Mouse (Mus musculus) left cerebral cortex, postnatal 36 days (tissue): ENCODE data around the gene Cacna2d2. TPM values are rescaled to one million over a fixed set of nuclear protein-coding genes. Genes with fewer than 3 reads are reported as not detected.

Experiments
- DNase-seq, 2 experiments: peaks; one replicate each; pipeline ENCODE4 v3.0.0; 2021 to 2022; ENCODE audit warnings: low spot score in 2 of 2, mixed read lengths in 1 of 2
- intact Hi-C: fragments of 180-260 bp; cut with DNase I; formaldehyde crosslinking; loops from one replicate; pipeline ENCODE4 v1.15.1; 2025
- total RNA-seq, 2 experiments: library from RNA; stranded (reverse); gene quantifications; 2 replicates each; pipeline ENCODE4 v1.2.3; 2021

The Cacna2d2 gene
- 10 to 100 TPM; 23.0 to 38.4 TPM for total RNA-seq

DNA sequence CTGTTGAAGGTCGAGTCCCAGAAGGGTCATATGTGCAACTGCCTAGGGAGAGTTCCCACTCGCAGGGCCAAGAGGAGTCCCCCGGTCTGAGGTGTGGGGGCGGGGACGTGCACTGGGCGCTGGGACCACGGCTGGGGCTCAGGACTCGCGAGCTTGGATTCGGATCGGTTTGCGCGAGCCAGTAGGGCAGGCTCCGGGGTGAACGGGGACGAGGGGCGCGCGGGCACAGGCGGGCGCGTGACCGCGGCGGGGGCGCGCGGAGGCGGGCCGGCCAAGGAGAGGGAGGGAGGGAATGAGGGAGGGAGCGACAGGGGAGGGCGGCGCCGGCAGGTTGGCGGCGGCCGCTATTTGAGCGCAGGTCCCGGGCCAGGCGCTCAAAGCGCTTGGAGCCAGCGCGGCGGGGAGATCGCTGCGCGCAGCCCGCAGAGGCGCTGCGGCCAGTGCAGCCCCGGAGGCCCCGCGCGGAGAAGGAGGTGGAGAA lies at the start of gene Cacna2d2:
Cacna2d2 (plus strand) TSS at position 122 of the 481 bp plus-strand sequence.
- intact Hi-C loops: no loop called here
- peak; percentile 31 to 36 for DNase-seq

DNA sequence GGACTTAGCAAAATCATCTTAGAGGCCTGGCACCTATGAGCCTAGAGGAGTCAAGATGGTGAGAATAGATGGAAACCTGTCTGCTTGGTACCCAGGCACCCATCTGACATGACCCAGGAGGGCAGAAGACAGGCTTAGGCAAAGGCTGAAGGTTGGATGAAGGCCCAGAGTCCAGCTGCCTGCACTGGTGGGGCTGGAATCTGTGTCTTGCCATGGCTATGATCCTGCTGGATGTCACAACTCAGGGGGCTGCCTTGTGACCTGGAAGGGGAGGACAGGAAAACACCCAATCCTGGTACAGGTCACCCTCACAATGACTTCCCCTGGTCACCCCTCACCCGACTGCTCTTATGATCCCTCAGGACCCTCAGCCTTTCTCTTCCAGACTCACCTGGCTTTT lies 44.6 kb upstream of the Cacna2d2 start:
- DNase-seq: no peak
- intact Hi-C loops: no loop called here

DNA sequence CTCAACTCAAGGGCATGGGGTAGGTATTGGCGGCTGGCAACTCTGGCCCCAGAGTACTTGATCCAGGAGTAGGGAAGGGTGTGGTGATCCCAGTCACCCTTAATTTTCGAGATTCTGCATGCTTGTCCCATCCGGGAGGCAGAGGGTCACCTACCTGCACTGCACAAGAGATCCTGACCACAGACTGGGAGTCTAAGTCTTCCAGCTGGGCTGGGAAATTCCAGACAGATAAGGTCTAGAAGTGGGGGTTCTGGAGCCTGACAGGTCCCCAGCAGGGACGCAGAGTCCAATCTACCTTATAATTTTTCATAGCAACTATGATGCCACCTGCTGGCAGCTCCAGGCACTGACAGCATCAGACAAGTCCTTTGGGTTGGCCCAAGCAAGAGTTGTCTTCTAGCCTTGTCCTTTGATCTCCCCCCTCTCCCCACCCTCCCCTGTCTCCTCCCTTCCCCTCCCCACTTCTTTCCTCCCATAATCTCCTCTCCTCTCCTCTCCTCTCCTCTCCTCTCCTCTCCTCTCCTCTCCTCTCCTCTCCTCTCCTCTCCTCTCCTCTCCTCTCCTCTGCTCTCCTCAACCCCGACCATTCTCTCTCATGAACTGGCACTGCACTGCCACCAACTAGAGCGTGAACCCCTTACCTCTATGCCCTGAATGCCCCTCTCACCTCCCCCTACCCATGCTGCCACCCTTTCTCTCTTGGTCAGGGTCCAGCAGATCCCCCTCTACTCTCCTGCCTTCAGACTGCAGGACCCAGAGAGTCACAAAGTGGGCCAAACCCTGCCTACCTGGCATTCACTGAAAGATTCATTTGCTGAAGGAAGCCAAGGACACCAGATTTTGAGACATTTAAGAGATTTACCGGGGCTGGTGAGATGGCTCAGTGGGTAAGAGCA lies 43.3 kb upstream of the Cacna2d2 start:
- DNase-seq: peak in 1 of 2 experiments; percentile 47
- intact Hi-C loops: no loop called here

DNA sequence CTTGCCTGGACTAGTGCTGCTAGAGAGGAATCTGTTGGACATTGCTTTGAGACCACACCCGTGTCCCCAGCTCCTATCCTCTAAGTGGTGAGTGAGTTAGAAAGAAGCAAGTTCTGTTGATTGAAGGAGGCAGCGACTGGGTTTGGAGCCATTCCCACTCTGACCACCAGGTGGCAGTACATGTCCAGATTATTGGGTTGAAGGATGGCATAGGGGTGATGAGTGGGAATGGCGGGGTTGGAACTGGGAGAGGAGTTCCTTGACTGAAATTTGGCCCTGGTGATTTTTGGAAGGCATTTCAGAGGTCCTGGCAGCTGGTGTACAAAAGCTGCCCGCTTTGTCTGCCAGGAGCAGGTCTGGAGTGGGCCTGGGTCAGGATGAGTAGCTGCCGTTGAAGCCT lies 41.8 kb upstream of the Cacna2d2 start:
- peak; percentile 61 to 77 for DNase-seq
- intact Hi-C loops: loop anchor here (1.0 kb wide), 2 partner anchors 63 to 157 kb away; no protein-coding TSS in a partner anchor

DNA sequence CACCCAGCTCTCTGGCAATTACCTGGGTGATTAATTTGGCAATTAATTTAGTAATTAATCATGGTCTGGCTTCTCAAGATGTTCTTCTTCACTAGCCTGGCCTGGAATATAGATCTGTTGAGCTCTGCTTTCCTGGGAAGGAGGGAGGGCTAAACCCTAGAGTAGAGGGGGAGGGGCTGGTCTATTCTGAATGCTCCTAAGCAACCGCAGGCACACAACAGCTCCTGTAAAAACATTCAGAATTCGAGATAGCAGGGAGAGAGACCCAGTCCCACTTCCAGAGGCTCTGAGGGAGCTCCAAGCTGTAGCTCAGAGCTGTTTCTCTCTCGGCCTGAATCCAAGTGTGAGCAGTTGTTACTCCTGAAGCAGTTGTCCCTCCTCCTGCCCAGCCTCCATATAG lies 38.4 kb upstream of the Cacna2d2 start:
- no peak for DNase-seq
- intact Hi-C loops: no loop called here

DNA sequence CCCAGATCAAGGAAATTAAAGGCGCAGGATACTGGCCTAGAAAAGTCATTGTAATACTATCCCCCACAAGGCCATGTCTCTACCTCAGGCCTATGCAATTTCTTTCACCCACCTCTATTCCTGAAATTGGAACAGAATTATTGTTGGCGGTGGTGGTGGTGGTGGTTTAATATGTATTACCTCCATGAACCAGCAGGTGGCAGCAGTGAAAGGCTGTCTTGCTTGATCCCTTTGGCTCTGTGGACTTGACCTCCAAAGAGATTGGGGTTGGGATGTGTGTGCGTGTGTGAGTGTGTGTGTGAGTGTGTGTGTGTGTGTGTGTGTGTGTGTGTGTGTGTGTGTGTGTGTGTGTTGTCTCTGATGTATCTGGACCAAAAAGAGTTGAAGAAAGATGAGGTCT lies 32.8 kb upstream of the Cacna2d2 start:
- DNase-seq: peak in 1 of 2 experiments; percentile 28
- intact Hi-C loops: loop anchor here (2.0 to 5.0 kb wide), 2 partner anchors 96 to 148 kb away; no protein-coding TSS in a partner anchor

DNA sequence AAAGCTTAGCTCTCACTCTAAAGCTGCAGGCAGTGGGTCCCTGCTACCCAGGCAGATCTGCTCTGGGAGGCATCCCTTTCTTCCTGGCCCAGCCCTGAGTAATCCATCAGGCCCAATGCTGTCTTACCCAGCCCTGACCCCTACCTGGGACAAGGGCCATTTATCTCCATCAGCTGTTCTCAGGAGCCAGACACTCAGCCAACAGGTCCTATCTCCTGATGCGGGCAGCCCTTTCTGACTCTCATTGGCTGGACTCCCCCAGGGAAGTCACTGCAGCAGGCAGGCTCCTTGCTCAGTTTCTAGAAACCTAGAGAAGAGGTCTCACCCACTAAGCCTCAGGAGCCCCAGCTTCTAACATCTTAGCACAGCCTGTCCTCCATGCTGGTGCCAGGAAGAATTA lies 31.1 kb upstream of the Cacna2d2 start:
- no peak for DNase-seq
- intact Hi-C loops: loop anchor here (5.0 kb wide), 1 partner anchor 94 kb away; no protein-coding TSS in a partner anchor

DNA sequence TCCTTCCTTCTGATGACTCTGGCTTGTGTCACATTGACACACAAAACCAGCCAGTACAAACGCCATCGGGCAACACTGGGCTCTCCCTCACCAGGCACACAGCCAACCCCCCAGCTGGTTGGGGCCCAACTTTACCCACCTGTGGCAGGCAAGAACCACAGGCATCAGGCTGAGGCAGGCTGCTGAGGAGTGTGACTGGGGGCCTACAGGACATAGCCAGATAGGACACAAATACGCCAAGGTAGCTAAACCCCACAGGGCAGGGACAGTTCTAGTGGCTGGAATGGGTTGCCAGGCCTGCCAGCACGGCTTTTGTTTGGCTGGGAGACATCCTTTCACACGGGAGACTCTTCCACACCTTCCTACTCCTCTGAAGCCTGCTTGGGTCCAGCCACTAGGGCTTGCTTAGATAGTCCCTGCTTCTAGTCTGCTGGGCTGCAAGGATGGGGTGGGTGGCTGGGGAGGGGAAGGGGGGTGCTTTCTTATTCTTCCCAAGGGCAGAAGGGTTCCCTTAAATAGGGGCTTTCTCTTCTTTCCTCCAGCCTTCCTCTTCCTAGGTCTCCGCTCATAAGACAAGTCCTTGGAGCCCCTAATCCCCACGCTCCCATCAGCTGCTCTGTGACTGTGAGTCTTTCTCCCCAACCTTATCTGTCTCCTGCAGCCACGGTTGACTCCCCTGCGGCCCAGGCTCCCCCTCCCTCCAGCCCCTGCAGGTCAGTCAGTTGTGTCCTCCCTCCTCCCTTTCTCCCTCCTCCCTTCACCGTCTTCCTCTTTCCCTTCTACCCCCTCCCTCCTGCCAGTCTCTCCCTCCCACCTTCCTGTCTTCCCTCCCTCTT lies 29.9 kb upstream of the Cacna2d2 start:
- no peak for DNase-seq
- intact Hi-C loops: loop anchor here (5.0 kb wide), 1 partner anchor 93 kb away; no protein-coding TSS in a partner anchor

DNA sequence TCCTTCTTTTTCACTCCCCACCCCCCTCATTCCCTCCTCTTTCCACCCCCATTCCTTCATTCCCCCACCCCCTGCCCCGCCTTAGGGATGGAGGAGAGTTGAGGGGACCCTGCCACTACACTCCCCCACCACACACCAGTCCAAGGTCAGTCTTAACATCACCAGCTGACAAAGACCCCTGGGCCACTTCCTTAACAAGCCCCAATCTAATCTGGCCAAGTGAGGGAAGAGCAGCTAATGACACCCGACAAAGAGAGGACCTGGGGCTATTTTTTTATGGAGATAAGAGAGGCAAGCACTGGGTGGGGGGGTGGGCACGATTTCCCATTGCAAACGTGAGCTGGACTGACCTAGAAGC lies 29.3 kb upstream of the Cacna2d2 start:
- intact Hi-C loops: no loop called here
- DNase-seq: no peak

DNA sequence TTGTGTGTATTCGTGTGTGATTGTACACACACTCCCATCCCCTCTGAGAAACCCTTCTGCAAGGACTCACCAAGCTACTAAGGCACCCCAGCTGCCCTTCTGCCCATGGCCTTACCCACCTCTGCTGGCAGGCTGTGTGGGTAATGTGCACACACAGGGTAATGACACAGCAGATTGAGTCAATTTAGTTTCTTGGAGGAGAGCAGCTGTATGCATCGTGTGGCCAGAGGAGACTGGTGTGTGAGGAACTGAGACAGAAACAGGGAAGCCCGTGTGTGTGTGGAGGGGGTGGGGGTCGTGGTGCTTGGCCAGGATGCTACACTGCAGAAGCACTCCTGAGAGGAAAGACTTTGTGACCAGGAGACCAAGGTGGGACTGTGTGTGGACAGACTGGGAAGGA lies 27.0 kb upstream of the Cacna2d2 start:
- intact Hi-C loops: no loop called here
- DNase-seq: no peak

DNA sequence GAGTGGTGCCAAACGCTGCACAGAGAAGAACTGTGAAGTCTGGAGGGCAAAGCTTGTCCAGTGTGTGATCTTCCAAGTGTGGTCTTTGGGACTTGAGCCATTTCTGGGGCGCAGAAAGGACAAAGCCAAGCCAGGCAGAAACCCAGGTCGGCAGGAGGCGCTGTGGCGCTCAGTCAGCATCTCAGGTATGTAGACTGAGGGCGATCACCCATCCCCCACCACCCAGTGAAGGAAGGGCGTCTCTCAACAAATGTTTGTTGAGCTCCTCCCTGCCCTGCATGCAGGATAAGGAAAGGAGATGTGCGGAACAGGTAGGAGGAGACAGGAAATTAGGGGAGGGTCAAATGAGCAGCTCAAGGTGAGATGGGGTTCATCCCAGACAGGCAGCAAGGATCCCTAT lies 24.8 kb upstream of the Cacna2d2 start:
- intact Hi-C loops: no loop called here
- no peak for DNase-seq

DNA sequence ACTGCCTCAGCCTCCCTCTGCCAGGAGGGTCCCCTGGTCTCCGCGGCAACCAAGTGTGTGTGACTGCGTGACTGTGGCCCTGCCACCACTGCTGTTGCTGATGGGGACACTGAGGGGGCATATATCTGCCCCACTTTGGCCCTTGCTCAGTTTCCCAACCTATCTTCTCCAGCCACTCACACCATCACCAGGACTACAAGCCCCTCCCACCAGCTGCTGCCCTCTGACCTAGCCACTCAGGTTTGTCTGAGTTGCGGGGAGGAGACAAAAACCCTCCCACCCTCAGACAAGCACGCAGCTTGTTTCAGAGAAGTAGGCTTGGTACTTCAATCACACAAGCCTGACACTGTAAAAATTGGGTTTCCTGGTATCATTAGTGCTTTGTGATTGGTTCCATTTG lies 24.0 kb upstream of the Cacna2d2 start:
- intact Hi-C loops: no loop called here

DNA sequence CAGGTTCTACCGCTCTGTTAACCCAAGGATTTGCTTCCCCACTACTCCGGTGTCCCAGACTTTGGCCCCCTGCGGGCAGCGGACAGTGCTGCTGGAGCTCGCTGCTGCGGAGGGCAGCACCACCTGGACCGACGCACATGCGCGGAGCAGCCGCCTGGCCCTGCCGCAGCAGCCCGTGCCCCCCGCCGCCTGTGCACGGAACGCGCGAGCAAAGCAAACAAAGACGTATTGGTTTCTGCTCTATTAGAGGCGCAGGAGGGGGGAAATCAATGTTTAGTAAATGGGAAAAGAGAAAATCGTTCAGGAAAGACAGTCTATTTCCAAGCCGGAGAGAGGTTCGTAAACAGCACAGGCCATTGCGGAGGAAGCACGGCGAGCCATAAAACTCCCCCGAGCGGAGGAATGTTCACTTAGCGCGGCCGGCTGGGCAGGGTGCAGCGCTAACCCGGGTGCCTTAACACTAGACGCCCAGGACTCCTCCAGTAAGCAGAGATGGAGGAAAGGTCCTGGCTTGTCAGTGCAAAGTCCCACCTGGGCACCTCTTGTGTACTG lies 21.4 kb upstream of the Cacna2d2 start:
- DNase-seq: no peak
- intact Hi-C loops: no loop called here

More for the DNA sequence above, 24.0 kb upstream of the Cacna2d2 start:
- DNase-seq: no peak

DNA sequence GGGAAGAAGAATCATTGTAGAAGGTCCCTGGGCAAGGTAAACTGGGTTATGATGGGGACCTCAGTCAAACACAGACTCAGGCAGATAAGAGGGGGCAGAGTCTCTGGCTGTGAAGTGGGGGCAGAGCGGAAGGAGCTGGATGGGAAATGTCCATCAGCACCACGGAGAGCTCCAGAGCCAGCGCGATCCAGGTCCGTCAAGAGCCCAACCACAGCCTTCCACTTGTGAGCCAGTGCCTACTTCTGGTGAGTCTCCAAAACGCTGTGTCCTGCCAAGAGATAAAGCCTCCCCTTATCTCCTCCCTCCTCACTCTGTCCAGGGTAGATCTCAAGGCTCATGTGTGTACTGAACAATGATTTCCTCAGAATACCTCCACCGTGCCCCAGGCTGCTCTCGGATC lies 17.7 kb upstream of the Cacna2d2 start:
- intact Hi-C loops: no loop called here
- DNase-seq: no peak

DNA sequence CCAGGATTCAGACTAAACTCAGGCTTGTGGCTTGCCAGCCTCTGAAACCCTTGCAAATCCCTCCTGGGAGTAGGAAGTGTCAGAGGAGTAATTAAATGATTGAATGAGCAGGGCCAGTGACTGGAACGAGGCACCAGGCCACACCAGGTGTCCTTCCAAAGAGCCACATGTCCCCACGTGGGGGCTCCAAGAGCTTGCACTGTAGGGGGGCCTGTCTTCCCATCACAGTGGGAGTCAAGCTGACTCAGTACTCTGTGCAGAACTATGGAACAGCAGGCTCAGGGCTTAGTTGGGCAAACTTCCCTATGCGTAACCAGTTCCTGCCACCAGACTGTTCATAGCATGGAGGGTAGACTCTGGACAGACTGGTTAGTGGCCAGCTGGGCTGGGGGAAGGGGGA lies 15.0 kb upstream of the Cacna2d2 start:
- no peak for DNase-seq
- intact Hi-C loops: no loop called here

DNA sequence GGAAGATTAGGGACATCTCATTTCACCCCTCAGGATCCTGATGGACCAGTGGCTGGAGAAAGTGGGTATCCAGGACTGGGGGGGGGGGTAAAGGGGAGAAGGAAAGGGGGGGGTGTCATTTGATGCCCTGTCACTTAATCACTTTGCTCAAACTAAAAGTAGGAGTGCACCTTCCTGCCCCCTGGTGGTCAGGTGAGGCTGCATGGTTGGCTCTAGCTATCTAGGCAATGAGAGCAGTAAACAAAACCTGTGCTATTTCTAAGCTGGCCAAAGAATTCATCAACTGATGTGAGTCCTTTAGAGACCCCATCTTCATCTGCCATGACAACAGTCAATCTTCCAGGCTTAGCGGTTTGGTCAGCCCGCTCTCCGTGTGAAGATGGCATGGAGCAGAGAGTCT lies 12.7 kb upstream of the Cacna2d2 start:
- no peak for DNase-seq
- intact Hi-C loops: no loop called here

DNA sequence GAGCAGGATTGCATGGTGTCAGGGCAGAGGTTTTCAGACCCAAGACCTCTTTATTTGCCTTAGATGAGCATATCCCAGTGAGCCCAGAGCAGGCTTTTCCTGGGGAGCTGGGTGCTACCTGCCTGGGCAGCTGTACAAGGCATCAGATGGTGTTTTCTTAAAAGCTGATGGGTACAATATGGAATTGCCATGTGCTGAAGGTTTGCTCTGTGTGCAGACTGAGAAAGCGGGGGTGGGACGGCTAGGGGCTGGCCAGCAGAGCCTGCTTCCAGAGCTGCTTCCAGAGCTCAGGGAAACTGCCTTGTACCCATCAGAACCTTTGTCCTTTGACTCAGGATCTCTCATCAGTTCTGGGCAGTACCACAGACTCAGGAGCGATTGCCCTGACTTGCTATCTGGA lies 11.7 kb upstream of the Cacna2d2 start:
- intact Hi-C loops: no loop called here
- DNase-seq: peak in 1 of 2 experiments; percentile 14

DNA sequence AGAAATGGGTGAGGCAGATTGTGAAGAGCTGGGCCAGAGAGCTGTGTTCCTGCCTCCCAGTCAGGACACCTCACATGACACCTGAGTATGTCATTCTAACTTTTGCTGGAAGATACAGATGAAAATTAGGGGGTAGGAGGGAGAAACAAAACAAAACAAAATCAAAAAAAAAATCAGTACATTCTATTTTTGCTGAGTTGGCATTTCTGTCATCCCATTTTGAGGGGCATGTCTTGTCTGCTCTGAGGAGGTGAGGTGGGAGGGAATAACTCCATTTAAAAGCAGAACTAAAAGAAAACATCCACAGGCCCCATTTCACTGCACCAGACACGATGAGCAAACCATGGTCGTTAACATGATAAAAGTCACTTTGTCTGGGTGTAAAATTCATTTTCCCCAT lies 11.1 kb upstream of the Cacna2d2 start:
- intact Hi-C loops: no loop called here
- no peak for DNase-seq

DNA sequence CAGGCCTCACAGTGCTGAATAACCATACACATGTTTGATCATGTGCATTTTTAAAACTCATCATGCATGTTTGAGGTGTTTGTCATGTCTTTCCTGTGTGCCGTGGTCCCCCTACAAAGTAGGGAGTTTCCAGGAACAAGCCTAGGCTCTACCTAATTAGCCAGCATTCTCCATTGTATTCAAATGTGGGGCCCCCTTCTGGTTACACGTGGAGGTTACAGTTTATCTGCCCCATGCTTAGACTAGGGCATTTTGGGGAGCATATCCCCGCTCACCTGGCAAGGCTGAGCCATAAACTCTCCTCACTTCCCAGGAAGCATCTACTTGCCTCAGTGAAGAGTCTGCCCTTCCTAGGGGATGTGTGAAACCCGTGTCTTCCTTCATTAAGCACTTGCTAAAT lies 3.0 kb upstream of the Cacna2d2 start:
- intact Hi-C loops: no loop called here

DNA sequence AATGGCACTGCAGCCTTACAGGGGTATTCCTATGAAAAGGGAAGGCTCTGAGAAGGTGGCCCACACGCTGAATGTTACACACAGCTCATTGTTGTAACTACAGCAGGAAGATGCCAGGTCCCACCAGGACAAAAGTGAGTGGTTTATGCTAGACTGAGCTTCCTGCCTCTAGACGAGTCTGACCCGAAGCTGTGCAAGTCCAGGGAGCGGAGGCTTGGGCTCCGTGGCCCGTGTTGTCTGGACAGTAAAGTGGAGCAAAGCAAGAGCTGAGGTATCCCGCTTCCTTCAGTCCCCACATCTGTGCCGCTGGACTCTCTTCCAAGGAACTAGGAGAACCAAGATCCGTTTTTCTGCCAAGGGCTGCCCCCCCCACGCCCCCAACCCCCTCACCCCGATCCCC lies 444 bp upstream of the Cacna2d2 start:
- intact Hi-C loops: no loop called here
- no peak for DNase-seq

More for the DNA sequence above, 3.0 kb upstream of the Cacna2d2 start:
- no peak for DNase-seq
